Mouse (Mus musculus) ES-E14 (cell line): ENCODE data around the gene Fsd1l.

Experiments
- CHD2 ChIP-seq: IDR thresholded peaks from 2 replicates; pipeline ENCODE4 v1.6.1; 2014; ENCODE audit warnings: mild to moderate bottlenecking, low read depth, low read length, inconsistent platforms
- HCFC1 ChIP-seq: IDR thresholded peaks from 2 replicates; pipeline ENCODE4 v1.6.1; 2012; ENCODE audit warnings: low read length, inconsistent platforms, borderline replicate concordance; ENCODE audit not compliant: insufficient read depth
- MAFK ChIP-seq: IDR thresholded peaks from 2 replicates; pipeline ENCODE4 v1.6.1; 2014; ENCODE audit warnings: mild to moderate bottlenecking, low read depth, low read length, inconsistent platforms; ENCODE audit not compliant: insufficient read depth
- ZC3H11A ChIP-seq: IDR thresholded peaks from 2 replicates; pipeline ENCODE4 v1.6.1; 2012; ENCODE audit warnings: low read depth, mild to moderate bottlenecking, inconsistent platforms, low read length, borderline replicate concordance
- ZNF384 ChIP-seq: IDR thresholded peaks from 2 replicates; pipeline ENCODE4 v1.6.1; 2012; ENCODE audit warnings: low read depth, low read length, inconsistent platforms

DNA sequence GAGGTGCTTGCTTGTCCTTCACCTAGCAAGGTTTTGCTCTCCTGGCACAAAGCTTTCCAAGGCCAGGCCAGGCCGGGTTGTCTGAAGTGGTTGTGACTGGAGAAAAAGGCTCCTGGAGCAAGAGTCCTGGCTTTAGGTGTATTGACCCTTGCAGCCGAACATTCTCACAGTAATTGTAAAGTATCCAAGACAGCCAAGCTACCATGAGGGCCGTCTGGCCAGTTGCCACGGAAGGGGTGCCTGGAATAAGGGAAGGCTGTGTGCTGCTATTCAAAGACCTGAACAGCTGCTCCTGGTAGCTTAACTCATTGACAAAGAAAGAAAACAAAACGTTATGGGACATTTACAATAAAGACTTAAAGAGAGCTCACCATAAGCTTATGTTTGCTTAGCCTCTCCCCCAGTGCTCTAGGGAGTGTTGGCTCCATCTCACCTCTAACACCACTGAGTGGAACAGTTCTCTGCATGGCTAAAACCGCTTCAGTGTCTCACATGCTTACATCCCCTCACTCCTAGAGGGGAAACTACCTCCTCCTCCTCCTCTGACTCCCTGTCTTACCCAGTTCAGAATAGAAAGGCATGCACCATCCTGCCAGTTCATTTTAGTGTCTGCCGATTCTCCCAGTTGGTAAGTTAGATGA, 6.1 kb downstream of the Fsd1l start:
- no peak for TF ChIP-seq MAFK
- no peak for TF ChIP-seq CHD2
- no peak for TF ChIP-seq ZC3H11A
- TF ChIP-seq ZNF384: no peak
- TF ChIP-seq HCFC1: no peak
